Mouse (Mus musculus): Measurements from ENCODE around the gene Ccdc117. TPM values are rescaled to one million over a fixed set of nuclear protein-coding genes. Genes with fewer than 3 reads are reported as not detected.

The Ccdc117 gene
- polyA plus RNA-seq, 2 experiments = 19.6 to 20.9 TPM

DNA sequence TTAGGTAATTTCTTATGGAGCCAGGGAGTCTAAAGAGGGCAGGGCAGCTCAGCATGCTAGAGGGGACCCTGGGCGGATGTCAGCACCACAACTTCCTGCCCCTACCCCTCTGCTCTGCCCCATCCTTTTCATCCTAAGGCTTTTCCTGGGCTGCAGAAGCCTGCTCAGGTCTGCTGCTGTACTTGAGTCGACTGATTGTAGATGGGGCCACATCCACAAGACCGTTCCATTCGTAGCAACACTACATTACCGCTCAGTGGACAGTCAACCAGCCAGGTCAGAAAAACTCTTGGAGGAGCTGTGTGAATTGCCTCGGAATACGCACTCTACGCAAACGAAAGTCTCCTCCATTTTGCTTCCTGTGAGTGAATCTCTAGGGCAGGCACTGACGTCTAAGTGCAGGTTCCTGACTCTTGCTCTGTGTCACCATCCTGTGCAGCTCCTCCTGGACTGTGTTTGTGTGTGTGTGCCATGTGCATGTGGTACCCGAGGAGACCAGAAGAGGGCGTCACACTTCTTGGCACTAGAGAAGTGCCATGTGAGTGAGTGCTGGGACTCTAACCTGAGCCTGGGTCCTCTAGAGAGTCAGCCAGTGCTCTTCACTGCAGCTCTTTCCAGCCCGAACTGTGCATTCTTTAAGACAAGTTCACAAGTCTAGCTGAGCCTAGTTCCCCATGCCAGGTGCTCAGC lies 45.3 kb downstream of the Ccdc117 start:
- Histone ChIP-seq H3K36me3 (ENCODE audit: control insufficient read depth, insufficient read depth, low read length) (no peaks in the 10 kb centered on the region), H3K9me3 (ENCODE audit: control insufficient read depth, low read length) (no peaks in the 10 kb centered on the region), H3K9ac (ENCODE audit: low read depth, low read length, severe bottlenecking) (no peak overlapping the region), H3K27ac (replicated peaks; ENCODE audit: low read depth, low read length) (no peak overlapping the region), H3K4me2 (replicated peaks; ENCODE audit: low read depth, low read length, severe bottlenecking) (no peak overlapping the region), H3K27me3 (ENCODE audit: control insufficient read depth, insufficient read depth, low read length) (no peaks in the 10 kb centered on the region), H3K4me3 (replicated peaks; ENCODE audit: low read length) (no peak overlapping the region), H3K4me1 (ENCODE audit: control insufficient read depth, insufficient read depth, low read length) (no peaks in the 10 kb centered on the region)
- ATAC-seq (ENCODE audit: low FRiP score, low read depth) (no peak), DNase-seq (ENCODE audit: low spot score) (no peak)
- TF ChIP-seq POLR2A (IDR thresholded peaks at IDR 0.05; ENCODE audit: borderline replicate concordance, extremely low read depth, insufficient read depth, insufficient read length) = no peak
- WGBS = 93% methylated on average over 13 of the region's 13 CpGs

DNA sequence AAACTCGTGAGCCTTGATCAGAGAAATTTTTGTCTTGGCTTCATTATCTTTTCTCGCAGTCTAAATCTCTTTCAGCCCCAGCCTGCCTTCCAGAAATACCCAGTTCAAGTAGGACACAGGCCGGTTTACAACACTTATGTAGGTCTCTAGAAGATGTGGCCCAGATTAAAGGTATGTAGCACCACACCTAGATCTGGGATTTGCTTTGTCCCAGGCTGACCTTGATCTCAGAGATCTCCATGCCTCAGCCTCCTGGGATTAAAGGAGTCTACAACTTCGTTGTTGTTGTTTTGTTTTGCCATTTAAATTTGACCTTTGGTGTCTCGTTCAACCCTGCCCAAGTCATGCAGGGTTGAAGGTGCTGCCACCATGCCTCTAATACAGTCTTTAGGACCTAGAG lies 46.1 kb downstream of the Ccdc117 start:
- Histone ChIP-seq H3K36me3 (ENCODE audit: control insufficient read depth, insufficient read depth, low read length) (no peaks in the 10 kb centered on the region), H3K9ac (ENCODE audit: low read depth, low read length, severe bottlenecking) (no peak overlapping the region), H3K9me3 (ENCODE audit: control insufficient read depth, low read length) (no peaks in the 10 kb centered on the region), H3K27me3 (ENCODE audit: control insufficient read depth, insufficient read depth, low read length) (no peaks in the 10 kb centered on the region), H3K4me1 (ENCODE audit: control insufficient read depth, insufficient read depth, low read length) (no peaks in the 10 kb centered on the region), H3K4me2 (replicated peaks; ENCODE audit: low read depth, low read length, severe bottlenecking) (no peak overlapping the region), H3K4me3 (replicated peaks; ENCODE audit: low read length) (no peak overlapping the region), H3K27ac (replicated peaks; ENCODE audit: low read depth, low read length) (no peak overlapping the region)
- ATAC-seq (ENCODE audit: low FRiP score, low read depth) = no peak
- WGBS = 81% methylated on average over 5 of the region's 5 CpGs
- no peak for DNase-seq (ENCODE audit: low spot score)
- TF ChIP-seq POLR2A (IDR thresholded peaks at IDR 0.05; ENCODE audit: borderline replicate concordance, extremely low read depth, insufficient read depth, insufficient read length) = no peak

DNA sequence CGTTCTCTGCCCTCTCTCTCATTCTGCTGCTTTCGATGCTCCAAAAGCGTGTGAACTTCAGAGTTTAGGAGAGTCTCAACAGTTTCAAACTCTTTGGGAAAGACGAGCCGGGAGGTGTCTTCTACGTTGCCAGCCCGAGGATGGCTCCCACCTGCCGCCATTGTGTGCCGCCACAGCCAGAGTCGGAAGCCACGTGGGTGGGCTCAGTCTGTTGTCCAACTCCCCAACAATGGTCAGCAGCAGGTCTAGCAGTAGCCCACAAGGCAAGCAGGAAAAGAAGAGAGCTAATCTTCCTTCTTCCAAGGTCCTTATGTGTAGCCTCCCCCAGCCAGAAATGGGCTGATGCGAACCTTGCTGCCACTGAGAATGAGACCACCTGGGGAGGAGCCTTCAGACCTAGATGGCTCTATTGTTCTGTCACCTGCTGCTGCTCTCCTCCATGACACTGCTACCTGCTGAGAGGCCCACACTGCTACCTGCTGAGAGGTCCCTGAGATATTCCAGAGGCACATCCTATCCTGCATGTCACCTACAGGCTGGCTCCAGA lies 46.6 kb downstream of the Ccdc117 start:
- H3K9me3 ChIP-seq (ENCODE audit: control insufficient read depth, low read length) = no peaks in the 10 kb centered on the region
- no peak overlapping the region for H3K4me2 ChIP-seq (replicated peaks; ENCODE audit: low read depth, low read length, severe bottlenecking)
- no peak overlapping the region for H3K9ac ChIP-seq (ENCODE audit: low read depth, low read length, severe bottlenecking)
- no peak overlapping the region for H3K27ac ChIP-seq (replicated peaks; ENCODE audit: low read depth, low read length)
- WGBS = 84% methylated on average over 12 of the region's 12 CpGs
- no peaks in the 10 kb centered on the region for H3K36me3 ChIP-seq (ENCODE audit: control insufficient read depth, insufficient read depth, low read length)
- no peak for ATAC-seq (ENCODE audit: low FRiP score, low read depth)
- H3K4me1 ChIP-seq (ENCODE audit: control insufficient read depth, insufficient read depth, low read length) = no peaks in the 10 kb centered on the region
- TF ChIP-seq POLR2A (IDR thresholded peaks at IDR 0.05; ENCODE audit: borderline replicate concordance, extremely low read depth, insufficient read depth, insufficient read length) = no peak
- DNase-seq (ENCODE audit: low spot score) = no peak
- no peaks in the 10 kb centered on the region for H3K27me3 ChIP-seq (ENCODE audit: control insufficient read depth, insufficient read depth, low read length)
- H3K4me3 ChIP-seq (replicated peaks; ENCODE audit: low read length) = no peak overlapping the region

DNA sequence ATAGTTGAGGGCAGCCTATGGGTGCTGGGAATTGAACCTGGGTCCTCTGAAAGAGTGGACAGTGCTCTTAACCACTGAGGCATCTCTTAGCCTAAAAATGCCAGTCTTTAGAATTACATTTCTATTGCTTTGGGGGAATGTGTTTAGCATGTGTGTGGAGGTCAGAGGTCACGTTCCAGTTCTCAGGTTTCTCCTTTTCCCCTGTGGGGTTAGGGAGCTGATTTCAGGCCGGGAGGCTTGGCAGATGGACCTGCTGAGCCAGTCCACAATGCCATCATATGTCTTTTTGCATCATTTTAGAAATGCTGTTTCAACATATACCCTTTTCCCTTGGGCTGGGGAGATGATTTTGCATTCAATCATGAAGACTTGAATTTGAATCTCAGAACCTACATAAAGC lies 48.1 kb downstream of the Ccdc117 start:
- Histone ChIP-seq H3K27ac (replicated peaks; ENCODE audit: low read depth, low read length) (no peak overlapping the region), H3K9ac (ENCODE audit: low read depth, low read length, severe bottlenecking) (no peak overlapping the region), H3K4me2 (replicated peaks; ENCODE audit: low read depth, low read length, severe bottlenecking) (no peak overlapping the region), H3K4me3 (replicated peaks; ENCODE audit: low read length) (no peak overlapping the region), H3K4me1 (ENCODE audit: control insufficient read depth, insufficient read depth, low read length) (no peaks in the 10 kb centered on the region), H3K36me3 (ENCODE audit: control insufficient read depth, insufficient read depth, low read length) (no peaks in the 10 kb centered on the region), H3K27me3 (ENCODE audit: control insufficient read depth, insufficient read depth, low read length) (no peaks in the 10 kb centered on the region), H3K9me3 (ENCODE audit: control insufficient read depth, low read length) (no peaks in the 10 kb centered on the region)
- TF ChIP-seq POLR2A (IDR thresholded peaks at IDR 0.05; ENCODE audit: borderline replicate concordance, extremely low read depth, insufficient read depth, insufficient read length) = no peak
- DNase-seq (ENCODE audit: low spot score) (no peak), ATAC-seq (ENCODE audit: low FRiP score, low read depth) (no peak)
- 33% methylated on average over 2 of the region's 2 CpGs for WGBS

DNA sequence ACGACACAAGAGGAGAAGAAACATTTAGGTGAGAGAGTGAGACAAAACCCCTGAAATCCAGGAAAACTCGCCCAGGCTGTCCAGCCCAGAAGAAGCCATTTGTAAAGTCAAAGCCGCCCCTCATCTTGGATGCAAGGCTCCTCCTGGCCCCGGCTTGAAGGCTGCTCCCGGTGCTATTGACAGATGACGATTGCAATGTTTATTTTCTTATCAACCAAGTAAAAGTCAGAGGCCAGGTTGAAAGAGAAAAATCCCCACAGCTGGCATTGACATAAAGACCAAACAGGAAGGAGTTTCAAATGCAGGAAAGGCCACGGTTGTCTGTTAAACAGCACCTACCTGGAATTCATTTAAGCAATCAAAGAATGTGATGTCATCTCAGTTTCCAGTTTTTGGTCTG lies 50.1 kb downstream of the Ccdc117 start:
- no peak for DNase-seq (ENCODE audit: low spot score)
- ATAC-seq (ENCODE audit: low FRiP score, low read depth) = no peak
- Histone ChIP-seq H3K9me3 (ENCODE audit: control insufficient read depth, low read length) (no peaks in the 10 kb centered on the region), H3K36me3 (ENCODE audit: control insufficient read depth, insufficient read depth, low read length) (no peaks in the 10 kb centered on the region), H3K4me1 (ENCODE audit: control insufficient read depth, insufficient read depth, low read length) (no peaks in the 10 kb centered on the region), H3K4me2 (replicated peaks; ENCODE audit: low read depth, low read length, severe bottlenecking) (no peak overlapping the region), H3K9ac (ENCODE audit: low read depth, low read length, severe bottlenecking) (no peak overlapping the region), H3K27ac (replicated peaks; ENCODE audit: low read depth, low read length) (no peak overlapping the region), H3K4me3 (replicated peaks; ENCODE audit: low read length) (no peak overlapping the region), H3K27me3 (ENCODE audit: control insufficient read depth, insufficient read depth, low read length) (no peaks in the 10 kb centered on the region)
- no peak for TF ChIP-seq POLR2A (IDR thresholded peaks at IDR 0.05; ENCODE audit: borderline replicate concordance, extremely low read depth, insufficient read depth, insufficient read length)
- 64% methylated on average over 7 of the region's 7 CpGs for WGBS

Measured in limb, embryonic 14.5 days (tissue).